Mouse (Mus musculus) adipocyte (in vitro differentiated cells): ENCODE measurements around the gene Slc29a3.

Experiments used
- DNase-seq: peaks from one replicate; pipeline ENCODE4 v3.0.0-alpha.2; 2016; ENCODE audit warnings: low spot score

Gene Slc29a3

DNA sequence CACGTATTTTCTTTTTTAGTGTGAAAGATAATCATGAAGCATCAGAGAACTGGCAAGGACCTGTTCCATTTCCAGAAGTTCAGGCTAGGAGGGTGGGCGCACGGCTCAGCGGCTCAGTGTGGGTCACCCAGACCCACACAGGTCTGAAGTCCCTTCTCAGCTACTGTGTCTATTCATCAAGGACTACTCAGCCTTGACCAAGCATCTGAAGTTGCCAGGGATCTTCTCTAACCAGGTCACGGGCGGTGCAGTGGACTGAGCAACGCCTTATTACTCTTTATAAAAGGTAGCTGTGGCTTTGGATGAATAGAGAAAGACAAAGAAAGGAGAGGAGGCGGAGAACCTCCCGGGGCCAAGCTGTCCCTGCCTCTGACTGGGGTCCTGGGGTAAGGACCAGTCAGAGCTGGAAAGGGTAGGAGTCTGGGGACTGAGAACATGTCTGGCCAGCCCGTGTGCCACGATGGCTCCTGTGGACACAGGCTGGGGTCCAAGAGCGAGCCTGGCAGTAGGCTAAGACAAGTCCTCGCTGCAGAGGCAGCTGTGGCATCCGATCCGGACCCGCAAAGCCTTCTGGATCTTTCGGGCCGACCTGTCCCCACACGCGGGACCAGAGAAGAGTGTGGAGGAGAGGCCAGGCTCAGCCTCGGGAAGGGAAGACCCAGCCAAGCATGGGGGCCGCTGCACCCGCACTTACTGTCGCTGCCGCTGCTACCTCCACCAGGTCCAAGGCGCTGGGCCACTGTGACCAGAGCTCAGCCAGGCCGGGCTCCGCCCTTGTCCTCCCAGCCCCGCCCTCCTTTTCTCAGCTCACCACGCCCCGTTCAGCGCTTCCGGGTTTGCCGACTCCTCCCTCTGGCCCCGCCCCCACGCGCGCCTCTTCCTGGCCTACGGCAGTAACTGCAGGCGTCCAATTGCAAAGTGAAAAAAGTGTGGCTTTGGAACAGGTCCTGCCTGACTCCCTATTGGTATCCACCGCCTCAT lies at the start of gene Slc29a3:
Gene Slc29a3 (minus strand): TSS at position 755 of the 981 bp plus-strand sequence.
- peak; percentile 95 for DNase-seq

GRCm38 (mm10) chr10:60801898-60802412 lies 49.4 kb upstream of the Slc29a3 start:
- DNase-seq: no peak

- DNase-seq: no peak
These were observed 48.7 kb upstream of the Slc29a3 start for GRCm38 (mm10) chr10:60801168-60801897.

GRCm38 (mm10) chr10:60800295-60801167 lies 47.9 kb upstream of the Slc29a3 start:
- DNase-seq: no peak

- DNase-seq: no peak
These were observed 45.3 kb upstream of the Slc29a3 start for GRCm38 (mm10) chr10:60797682-60798422.

DNA sequence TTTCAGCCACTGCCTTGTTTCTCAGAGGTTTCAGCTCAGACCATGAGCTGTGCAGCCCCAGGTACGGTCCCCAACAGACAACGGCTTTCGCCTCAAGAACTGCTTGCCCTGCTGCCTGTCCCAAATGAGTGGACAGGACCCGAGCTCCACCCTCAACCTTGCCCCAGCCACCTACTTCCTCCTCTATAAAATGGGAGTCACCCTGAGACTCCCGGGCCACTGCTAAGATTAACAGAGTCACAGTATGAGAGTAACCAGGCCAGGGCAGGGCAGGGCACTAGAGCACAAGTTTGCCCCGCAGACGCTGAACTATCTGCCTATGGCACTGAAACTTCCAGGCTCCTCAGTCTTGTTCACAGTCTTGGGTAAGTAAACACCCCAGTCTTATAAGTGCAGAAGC lies 43.9 kb upstream of the Slc29a3 start:
- no peak for DNase-seq

DNA sequence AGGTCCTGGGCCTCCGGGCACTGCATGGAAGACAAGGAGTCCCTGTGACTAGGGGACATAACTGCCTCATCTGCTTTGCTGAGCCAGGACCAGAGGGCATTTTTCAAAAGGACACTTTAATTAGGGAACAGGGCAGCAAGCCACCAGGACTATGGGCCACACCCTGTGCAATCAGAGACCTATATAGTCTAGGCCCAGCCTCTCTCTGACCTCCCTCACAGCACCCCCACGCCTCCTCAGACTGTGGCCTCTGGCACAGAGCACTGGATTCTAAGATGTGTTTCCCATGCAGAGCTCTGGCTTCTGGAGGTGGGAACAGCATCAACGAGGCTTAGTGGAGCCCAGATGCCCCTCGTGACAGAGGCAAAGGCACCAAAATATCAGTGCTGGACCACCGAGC lies 43.4 kb upstream of the Slc29a3 start:
- no peak for DNase-seq

DNA sequence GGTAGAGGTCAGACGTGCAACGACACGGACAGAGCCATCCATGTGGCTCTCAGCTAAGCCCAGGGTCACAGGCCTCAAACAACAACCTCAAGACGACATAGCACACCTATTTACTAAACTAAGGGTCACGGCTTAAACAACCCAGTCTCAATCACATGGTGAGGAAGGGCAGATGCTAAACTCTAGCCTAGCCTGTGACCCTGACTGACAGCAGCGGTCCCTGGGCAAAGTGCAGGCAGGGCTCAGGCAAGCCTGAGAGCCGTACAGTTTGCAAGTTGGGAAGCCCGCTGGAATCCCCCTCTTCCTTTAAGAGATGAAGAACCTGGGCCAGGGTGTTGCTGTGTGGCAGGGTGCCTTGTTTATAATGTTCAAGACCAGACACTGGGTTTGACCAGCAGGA lies 42.2 kb upstream of the Slc29a3 start:
- DNase-seq: no peak

DNA sequence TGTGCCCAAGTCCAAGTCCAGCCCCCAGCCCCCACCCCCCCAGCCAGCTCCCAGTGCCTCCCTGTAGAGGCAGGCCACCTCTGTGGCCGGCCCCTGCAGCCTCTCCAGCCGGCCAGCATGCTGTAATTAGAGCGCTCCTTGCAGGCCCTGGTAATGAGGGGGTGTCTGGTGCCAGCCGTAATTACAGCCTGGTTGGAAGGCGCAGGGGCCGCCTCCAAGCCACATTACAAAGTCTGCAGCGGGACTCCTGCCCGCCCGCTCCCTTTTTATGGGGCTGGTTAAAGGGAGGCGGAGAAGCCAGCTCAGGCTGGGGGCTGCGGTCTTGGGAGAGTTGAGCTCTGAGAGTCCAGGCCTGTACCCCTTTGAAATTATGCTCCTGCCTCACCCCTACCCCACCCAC lies 41.8 kb upstream of the Slc29a3 start:
- no peak for DNase-seq

GRCm38 (mm10) chr10:60792841-60793240 lies 40.2 kb upstream of the Slc29a3 start:
- DNase-seq: no peak

DNA sequence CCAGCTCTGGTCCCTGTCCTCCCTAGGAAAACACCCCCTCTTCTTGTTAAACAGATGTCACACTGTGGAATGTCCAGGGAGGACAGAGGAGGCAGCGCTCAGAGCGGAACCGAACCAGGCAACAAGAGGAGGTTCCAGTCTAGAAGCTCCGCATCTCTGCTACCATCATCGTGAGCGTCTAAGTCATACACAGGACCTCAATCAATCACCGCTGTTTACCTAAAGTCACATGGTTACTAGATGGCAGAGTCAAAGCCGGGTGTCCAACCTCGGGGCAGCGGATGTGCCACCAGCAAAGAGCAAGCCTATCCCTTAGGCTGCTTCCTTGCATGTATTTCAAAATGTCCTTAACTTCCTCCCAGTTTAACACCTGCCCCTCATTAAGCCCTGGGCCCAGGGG lies 39.8 kb upstream of the Slc29a3 start:
- DNase-seq: no peak

GRCm38 (mm10) chr10:60790912-60791311 lies 38.3 kb upstream of the Slc29a3 start:
- no peak for DNase-seq

DNA sequence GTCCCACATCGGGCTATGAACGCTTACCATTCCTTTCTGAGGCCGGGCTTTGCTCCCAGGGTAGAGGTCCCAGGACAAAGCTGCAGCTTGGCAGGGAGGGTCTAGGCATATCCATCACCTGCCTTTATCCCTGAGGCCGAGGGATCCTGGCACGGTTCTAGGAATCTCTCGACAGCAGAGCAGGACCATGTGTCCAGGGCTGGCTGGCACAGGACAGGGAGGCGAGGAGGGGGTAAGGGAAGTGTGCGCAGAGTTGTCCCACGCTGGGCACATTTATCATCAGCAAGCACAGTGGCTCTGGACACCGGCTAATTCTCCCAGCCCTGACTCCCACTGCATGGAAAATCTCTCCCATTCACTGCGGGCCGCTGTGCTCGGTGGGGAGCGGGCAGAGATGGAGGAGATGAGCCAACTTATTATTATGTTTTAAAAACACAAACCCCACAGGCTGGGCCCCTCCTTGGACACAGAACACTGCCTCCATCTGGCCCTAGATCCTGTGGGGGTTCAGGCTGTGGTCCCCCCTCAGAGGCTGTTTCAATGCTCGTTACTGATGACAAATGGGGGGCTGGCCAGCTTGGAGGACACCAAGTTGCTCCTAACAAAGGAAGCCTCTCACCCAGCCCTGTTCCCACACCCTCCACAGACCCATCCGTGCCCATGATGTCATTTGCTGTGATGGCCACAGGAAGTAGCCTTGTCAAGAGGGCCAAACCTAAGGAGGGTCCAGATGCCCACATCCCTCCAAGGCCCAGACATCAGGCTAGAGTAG lies 34.9 kb upstream of the Slc29a3 start:
- DNase-seq: no peak

DNA sequence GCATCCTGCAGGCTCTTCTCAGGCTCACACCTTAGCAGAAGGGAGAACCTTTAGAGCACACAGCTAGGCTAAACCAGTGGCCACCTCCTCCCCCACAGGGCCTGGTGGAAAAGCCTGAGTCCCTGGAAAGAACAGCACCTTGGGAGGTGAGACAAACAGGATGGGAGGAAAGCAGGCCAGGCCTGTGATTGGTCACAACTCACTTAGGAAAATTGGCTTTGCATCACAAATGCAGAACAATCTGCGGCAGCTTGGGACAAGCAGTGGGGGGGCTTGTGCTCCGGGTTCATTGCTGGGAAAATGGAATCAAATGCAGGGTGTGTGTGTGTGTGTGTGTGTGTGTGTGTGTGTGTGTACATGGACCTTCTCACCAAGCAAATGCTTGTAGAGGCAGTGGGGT lies 31.0 kb upstream of the Slc29a3 start:
- DNase-seq: no peak

DNA sequence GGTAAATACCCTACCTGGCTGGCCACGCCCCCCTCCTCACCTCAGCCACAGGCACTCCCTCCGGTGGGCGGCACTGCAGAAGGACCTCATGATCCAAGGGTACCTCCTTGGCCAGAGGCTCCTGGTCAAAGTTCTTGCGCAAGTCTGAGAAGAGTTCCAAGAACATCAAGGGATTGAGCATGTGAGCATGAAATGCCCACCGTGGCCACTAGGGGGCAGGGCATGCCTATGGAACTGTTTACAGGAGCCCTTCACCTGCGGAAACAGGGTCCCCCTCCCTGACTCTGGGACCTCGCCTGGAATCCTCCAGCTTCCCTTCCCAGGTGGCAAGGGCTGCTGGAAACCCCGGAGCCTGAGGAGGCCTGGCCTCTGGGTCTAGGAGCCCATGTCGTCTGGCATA lies 27.0 kb upstream of the Slc29a3 start:
- peak; percentile 80 for DNase-seq

- DNase-seq: no peak
These were observed 25.9 kb upstream of the Slc29a3 start for GRCm38 (mm10) chr10:60778542-60778941.

DNA sequence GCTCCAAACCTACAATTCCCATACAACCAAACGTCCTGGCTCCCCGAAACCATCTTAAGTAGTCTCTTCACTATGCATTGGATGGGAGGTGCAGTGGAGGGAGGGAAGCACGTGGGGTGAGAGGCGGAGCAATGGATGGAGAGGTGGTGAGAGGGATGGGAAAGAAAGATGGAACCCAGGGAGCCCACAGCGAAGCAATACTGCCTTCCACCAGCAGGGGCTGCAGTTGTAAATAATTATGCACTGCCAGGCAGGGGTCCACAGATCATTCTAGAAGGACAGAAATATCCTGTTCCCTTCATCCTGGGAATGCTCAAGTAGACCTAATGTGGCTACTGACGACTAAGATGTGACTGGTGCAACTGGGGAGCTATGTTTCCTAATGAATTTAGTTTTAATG lies 22.9 kb upstream of the Slc29a3 start:
- no peak for DNase-seq

DNA sequence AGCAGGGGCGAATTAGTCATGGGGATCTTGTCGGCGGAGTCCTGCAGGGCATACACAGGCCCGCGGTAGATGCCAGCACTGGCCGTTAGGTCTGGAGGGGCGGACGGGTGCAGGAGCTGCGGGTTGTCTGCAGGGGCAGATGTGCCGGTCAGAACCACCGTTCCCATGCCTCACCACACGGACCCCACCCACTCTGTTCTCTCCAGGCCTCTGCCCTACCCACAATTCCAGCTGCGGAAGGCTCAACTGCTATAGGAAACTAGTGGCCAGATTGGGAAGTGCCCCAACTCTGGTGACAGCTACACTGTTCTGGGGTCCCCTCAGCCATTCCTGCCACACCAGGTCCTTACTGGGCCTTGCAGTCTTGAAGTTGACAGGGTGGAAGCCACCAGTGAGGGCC lies 22.0 kb upstream of the Slc29a3 start:
- no peak for DNase-seq

DNA sequence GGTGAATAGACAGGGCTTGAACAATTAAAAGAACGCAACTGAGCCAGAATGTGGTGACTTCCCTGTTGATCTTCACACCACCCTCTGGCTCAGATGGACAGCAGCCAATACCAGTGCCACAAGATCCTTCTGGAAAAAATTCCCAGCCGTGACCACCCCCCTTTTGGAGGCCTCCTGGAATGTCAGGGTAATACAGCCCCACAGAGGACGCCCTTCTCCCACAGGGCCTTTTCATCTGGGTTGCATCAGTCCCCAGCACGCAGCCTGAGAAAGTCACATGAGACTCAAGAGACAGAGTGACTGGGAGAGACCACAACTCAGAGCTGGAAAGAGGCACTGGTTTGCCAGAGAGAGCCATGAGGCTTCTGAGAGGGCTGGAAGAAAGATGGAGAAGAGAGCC lies 18.3 kb upstream of the Slc29a3 start:
- DNase-seq: peak; percentile 68

DNA sequence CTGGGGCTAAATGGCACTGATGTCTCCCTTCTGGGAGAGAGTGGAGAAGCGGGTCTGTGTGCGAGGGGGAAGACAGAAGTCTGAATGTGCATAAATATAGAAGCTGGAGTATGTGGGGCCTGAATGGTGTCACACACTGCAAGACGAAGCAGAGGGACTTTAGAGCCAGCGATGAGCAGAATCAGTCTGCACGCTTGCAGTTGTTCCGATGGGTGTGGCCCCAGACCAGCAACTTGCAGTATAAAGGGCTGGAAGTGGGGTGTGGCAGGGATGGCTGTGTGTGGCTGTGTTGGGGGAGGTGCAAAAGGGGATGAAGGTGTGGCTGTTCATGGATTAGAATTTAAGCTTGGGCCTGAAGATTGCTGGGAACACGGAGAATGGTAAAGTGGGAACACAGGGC lies 16.0 kb upstream of the Slc29a3 start:
- DNase-seq: no peak
